Mouse (Mus musculus) kidney, postnatal 10 days (tissue): Measurements from ENCODE around the gene Rxfp1.

ENCODE experiments used
- DNase-seq: peaks from one replicate; pipeline ENCODE4 v3.0.0; 2021; ENCODE audit warnings: mixed read lengths

The Rxfp1 gene

GRCm38 (mm10) chr3:79670556-79670955 lies 67.1 kb downstream of the Rxfp1 start:
- DNase-seq, result peak; percentile 49

GRCm38 (mm10) chr3:79664787-79665408 lies 72.8 kb downstream of the Rxfp1 start:
- DNase-seq, result peak; percentile 58

- DNase-seq, result no peak
These were observed 81.0 kb downstream of the Rxfp1 start for GRCm38 (mm10) chr3:79656682-79657081.

- DNase-seq, result no peak
These were observed 85.6 kb downstream of the Rxfp1 start for GRCm38 (mm10) chr3:79652129-79652528.

GRCm38 (mm10) chr3:79629416-79629730 lies 108.3 kb downstream of the Rxfp1 start, which contains the start of gene Etfdh:
Gene Etfdh, minus strand, starts transcription at chr3:79629500.
- peak; percentile 86 for DNase-seq

GRCm38 (mm10) chr3:79628561-79629415 lies 108.9 kb downstream of the Rxfp1 start, which contains the start of gene 4930579G24Rik:
Gene 4930579G24Rik, plus strand, starts transcription at chr3:79629079.
- DNase-seq, result peak; percentile 95

GRCm38 (mm10) chr3:79628182-79628560 lies 109.5 kb downstream of the Rxfp1 start:
- no peak for DNase-seq

GRCm38 (mm10) chr3:79627484-79628181 lies 110.0 kb downstream of the Rxfp1 start:
- DNase-seq, result no peak

GRCm38 (mm10) chr3:79609886-79610285 lies 127.8 kb downstream of the Rxfp1 start:
- no peak for DNase-seq

GRCm38 (mm10) chr3:79595468-79595867 lies 142.2 kb downstream of the Rxfp1 start:
- DNase-seq, result no peak

GRCm38 (mm10) chr3:79591793-79592471 lies 145.7 kb downstream of the Rxfp1 start:
- no peak for DNase-seq
